Mouse (Mus musculus): ENCODE results near the gene Itpr2. TPM values are rescaled to one million over a fixed set of nuclear protein-coding genes. Genes with fewer than 3 reads are reported as not detected.

The Itpr2 gene
- polyA plus RNA-seq, 2 experiments: 0.64 to 1.7 TPM

DNA sequence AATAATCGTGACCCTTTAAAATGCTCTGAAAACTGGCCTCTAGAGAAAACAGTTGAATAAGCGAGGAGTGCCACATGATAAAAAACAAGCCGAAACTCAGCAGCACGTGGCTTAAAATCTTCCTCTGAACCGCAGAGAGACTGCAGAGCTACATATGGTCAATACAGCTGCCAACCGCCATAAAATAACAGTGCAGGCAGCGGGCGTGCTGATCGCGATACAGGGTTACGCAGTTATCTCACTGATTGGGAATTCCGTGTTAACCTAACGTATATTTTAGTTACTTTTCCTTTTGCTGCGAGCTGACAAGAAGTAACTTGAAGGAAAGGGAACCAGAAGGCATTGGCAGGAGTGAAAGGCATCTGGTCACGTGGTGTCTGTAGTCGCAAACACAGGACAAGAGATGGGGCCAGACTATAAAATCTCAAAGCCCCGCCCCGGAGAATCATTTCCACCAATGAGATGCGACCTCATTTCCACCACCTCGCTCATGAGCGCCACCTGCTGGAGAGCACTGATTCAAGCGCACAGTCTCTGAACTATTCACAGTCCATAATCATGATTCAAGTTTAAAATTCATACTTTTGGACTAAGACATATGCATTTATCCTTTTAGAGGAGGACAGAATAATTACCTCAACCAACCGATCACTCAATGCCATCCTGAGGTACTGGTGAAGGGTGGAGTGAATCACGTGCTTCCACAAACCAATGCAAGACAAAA lies 220.7 kb downstream of the Itpr2 start:
- WGBS (ENCODE audit: insufficient replicate concordance): 78% methylated on average over 24 of the region's 24 CpGs
- ATAC-seq (ENCODE audit: insufficient read depth): no peak
- Histone ChIP-seq H3K4me1 (replicated peaks; ENCODE audit: control insufficient read depth in 2 of 2, insufficient read depth in 2 of 2, low read length in 1 of 2) (no peaks in the 10 kb centered on the region), H3K9ac (replicated peaks) (no peak overlapping the region), H3K9me3 (ENCODE audit: control insufficient read depth, low read length) (no peaks in the 10 kb centered on the region), H3K4me3 (ENCODE audit: insufficient read depth in 1 of 2, low read depth in 2 of 2, low read length in 2 of 2) (no peak overlapping the region), H3K27me3 (ENCODE audit: control insufficient read depth, insufficient read depth, low read length) (no peaks in the 10 kb centered on the region), H3K36me3 (replicated peaks; ENCODE audit: control insufficient read depth, insufficient read depth, low read depth) (no peaks in the 10 kb centered on the region), H3K4me2 (ENCODE audit: low read depth) (no peak overlapping the region), H3K27ac (no peak overlapping the region)
- TF ChIP-seq CTCF (IDR thresholded peaks at IDR 0.05; ENCODE audit: low read depth) (peak; percentile 88), EP300 (IDR thresholded peaks at IDR 0.05; ENCODE audit: low read depth) (no peak)
- DNase-seq (ENCODE audit: low read depth in 3 of 3, low spot score in 3 of 3): peak in 2 of 3 experiments; percentile 10 to 16

DNA sequence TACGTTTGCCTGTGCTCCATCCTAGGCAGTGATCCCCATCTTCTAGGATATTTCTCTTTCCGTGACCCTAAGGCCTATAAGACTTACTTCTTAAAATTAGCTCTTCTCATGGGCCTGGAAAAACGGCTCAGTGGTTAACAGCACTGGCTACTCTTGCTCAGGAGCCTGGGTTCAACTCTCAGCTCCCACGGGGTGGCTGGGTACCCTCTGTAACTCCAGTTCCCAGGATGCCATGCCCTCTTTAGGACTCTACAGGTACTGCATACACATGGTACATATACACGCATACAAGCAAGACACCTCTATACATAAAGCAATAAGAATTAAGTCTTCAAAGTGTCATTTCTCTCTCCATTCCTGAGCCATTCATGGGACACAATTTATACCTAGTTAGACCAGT lies 228.8 kb downstream of the Itpr2 start:
- ATAC-seq (ENCODE audit: insufficient read depth) (no peak), DNase-seq (ENCODE audit: low read depth in 3 of 3, low spot score in 3 of 3) (no peak)
- TF ChIP-seq EP300 (IDR thresholded peaks at IDR 0.05; ENCODE audit: low read depth): no peak
- no peak for TF ChIP-seq CTCF (IDR thresholded peaks at IDR 0.05; ENCODE audit: low read depth)
- Histone ChIP-seq H3K9ac (replicated peaks) (no peak overlapping the region), H3K4me2 (ENCODE audit: low read depth) (no peak overlapping the region), H3K9me3 (ENCODE audit: control insufficient read depth, low read length) (no peaks in the 10 kb centered on the region), H3K27me3 (ENCODE audit: control insufficient read depth, insufficient read depth, low read length) (no peaks in the 10 kb centered on the region), H3K4me1 (replicated peaks; ENCODE audit: control insufficient read depth in 2 of 2, insufficient read depth in 2 of 2, low read length in 1 of 2) (0 out of 4 replicates have a peak, but pooled peaks cover 0 to 2% of the 10 kb centered on the region in 2 experiments), H3K36me3 (replicated peaks; ENCODE audit: control insufficient read depth, insufficient read depth, low read depth) (no peaks in the 10 kb centered on the region), H3K4me3 (ENCODE audit: insufficient read depth in 1 of 2, low read depth in 2 of 2, low read length in 2 of 2) (no peak overlapping the region), H3K27ac (no peak overlapping the region)
- WGBS (ENCODE audit: insufficient replicate concordance): 70% methylated on average over 5 of the region's 5 CpGs

DNA sequence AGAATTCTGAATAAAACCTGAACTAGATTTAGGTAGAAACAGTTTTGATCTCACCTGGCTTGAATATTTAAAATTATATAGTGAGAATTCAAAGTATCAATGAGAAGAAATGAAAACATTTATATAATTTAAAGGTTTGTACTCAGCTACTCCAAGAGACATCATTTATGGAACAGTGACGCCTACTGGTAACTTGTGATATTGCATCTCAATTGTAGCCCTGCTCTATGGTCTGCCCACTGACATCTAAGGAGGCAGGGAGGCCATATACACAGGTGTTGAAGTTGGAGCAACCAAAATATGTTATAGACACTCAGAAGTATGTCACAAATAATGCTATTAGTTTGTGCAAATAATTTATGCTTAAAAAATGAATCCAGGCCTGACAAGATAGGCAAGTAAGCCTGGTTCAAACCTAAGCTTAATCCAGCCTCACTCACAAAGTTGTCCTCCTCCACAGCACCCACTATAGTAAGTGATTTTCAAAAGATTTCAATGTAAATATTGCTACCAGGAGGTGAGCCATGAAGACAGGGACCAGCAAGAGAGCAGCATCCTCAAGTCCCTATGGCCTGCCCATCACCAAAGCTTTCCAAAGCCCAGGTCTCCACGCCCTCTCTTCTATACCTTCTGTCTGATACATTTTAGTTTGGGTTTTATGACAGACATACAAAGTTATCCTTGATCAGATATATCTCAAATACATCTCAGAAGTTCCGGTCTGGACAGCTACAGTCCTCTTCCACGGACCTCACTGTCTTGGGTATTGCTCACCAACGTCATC lies 229.6 kb downstream of the Itpr2 start:
- no peak for ATAC-seq (ENCODE audit: insufficient read depth)

DNA sequence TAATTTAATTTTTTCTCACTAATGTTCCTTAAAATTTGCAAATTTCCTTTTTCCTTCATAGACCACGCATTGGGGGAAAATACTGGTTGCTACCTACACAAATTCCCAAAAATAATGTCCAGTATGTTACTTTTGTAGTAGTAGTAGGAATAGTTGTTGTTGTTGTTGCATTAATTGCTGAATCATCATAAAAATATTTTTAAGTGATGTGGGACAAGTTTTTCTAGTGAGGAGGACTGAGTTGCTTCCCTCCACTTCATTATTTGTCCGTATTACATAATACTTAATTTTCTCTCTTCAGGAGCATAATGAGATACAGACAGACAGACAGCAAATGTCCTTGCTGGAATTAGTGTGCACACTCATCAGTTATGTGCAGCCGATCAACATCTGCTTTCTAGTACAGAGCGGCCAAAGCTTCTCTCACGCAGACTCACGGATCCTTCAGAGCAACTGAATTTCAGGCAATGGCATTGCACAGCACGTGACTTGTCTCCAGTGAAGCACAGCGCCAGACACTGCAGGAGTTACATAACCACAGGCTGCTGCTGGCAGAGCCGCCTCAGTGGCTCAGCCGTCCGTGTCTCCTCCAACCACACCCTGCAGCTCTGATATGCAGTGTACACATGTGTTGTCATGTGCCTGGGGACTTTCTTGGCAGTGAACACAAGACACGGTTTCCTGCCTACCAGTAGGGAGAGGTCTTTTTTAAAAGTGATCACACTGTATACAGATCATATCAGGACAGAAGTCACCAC lies 231.1 kb downstream of the Itpr2 start:
- no peak overlapping the region for H3K9ac ChIP-seq (replicated peaks)
- H3K4me2 ChIP-seq (ENCODE audit: low read depth): no peak overlapping the region
- WGBS (ENCODE audit: insufficient replicate concordance): 30% methylated on average over 12 of the region's 12 CpGs
- no peak overlapping the region for H3K27ac ChIP-seq
- DNase-seq (ENCODE audit: low read depth in 3 of 3, low spot score in 3 of 3): peak; percentile 30 to 54 (median 41)
- H3K36me3 ChIP-seq (replicated peaks; ENCODE audit: control insufficient read depth, insufficient read depth, low read depth): no peaks in the 10 kb centered on the region
- peak; percentile 90 for ATAC-seq (ENCODE audit: insufficient read depth)
- H3K4me1 ChIP-seq (replicated peaks; ENCODE audit: control insufficient read depth in 2 of 2, insufficient read depth in 2 of 2, low read length in 1 of 2): 0 out of 4 replicates have a peak, but pooled peaks cover 0 to 2% of the 10 kb centered on the region in 2 experiments
- H3K4me3 ChIP-seq (ENCODE audit: insufficient read depth in 1 of 2, low read depth in 2 of 2, low read length in 2 of 2): no peak overlapping the region
- TF ChIP-seq EP300 (IDR thresholded peaks at IDR 0.05; ENCODE audit: low read depth): no peak
- no peak for TF ChIP-seq CTCF (IDR thresholded peaks at IDR 0.05; ENCODE audit: low read depth)
- no peaks in the 10 kb centered on the region for H3K9me3 ChIP-seq (ENCODE audit: control insufficient read depth, low read length)
- H3K27me3 ChIP-seq (ENCODE audit: control insufficient read depth, insufficient read depth, low read length): no peaks in the 10 kb centered on the region

More for the DNA sequence above, 229.6 kb downstream of the Itpr2 start:
- Histone ChIP-seq H3K9ac (replicated peaks) (no peak overlapping the region), H3K4me3 (ENCODE audit: insufficient read depth in 1 of 2, low read depth in 2 of 2, low read length in 2 of 2) (no peak overlapping the region), H3K27me3 (ENCODE audit: control insufficient read depth, insufficient read depth, low read length) (no peaks in the 10 kb centered on the region), H3K36me3 (replicated peaks; ENCODE audit: control insufficient read depth, insufficient read depth, low read depth) (no peaks in the 10 kb centered on the region), H3K4me1 (replicated peaks; ENCODE audit: control insufficient read depth in 2 of 2, insufficient read depth in 2 of 2, low read length in 1 of 2) (0 out of 4 replicates have a peak, but pooled peaks cover 0 to 2% of the 10 kb centered on the region in 2 experiments), H3K4me2 (ENCODE audit: low read depth) (no peak overlapping the region), H3K27ac (no peak overlapping the region), H3K9me3 (ENCODE audit: control insufficient read depth, low read length) (no peaks in the 10 kb centered on the region)
- DNase-seq (ENCODE audit: low read depth in 3 of 3, low spot score in 3 of 3): peak; percentile 41 to 44 (median 43)
- TF ChIP-seq CTCF (IDR thresholded peaks at IDR 0.05; ENCODE audit: low read depth): peak; percentile 79
- TF ChIP-seq EP300 (IDR thresholded peaks at IDR 0.05; ENCODE audit: low read depth): no peak
- WGBS (ENCODE audit: insufficient replicate concordance): 55% methylated on average over 5 of the region's 5 CpGs
